Mouse (Mus musculus): ENCODE measurements at regions not wholly inside any gene's neighbourhood (a gene's known extent, or its start where the extent isn't known, plus 50 kb on each side); places are given as distances from the start of the nearest gene placed in this dataset.
"Not testable (repeated sequence)": the region's sequence is repeated elsewhere in the genome, so short reads cannot be mapped to it uniquely, and the experiment has no call there.

DNA sequence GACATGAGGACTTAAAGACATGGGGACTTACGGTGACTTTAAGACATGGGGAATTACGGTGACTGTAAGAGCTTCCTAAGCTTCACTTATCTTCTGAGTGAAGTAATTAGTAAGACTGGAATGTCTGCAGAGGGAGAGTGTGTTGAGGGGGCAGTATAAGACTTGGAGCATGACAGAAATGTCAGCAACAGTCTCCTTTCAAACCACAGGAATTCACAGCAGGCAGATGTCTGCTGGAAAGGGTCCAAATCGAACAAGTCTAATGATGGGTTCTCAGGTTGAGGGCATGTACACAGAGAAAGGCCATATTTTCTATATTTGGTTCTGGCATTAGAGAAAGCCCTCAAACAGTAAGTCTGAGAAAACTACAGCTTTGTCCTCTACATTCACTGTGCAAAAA, 705.2 kb downstream of the Rapgef2 start:
- Histone ChIP-seq H3K4me1 (ENCODE audit: control insufficient read depth, insufficient read depth) (no peaks in the 10 kb centered on the region), H3K4me2 (ENCODE audit: low read depth, low read length) (no peak overlapping the region), H3K36me3 (replicated peaks; ENCODE audit: control insufficient read depth, insufficient read depth, low read length) (no peaks in the 10 kb centered on the region), H3K27ac (ENCODE audit: low read depth) (no peak overlapping the region), H3K9me3 (replicated peaks; ENCODE audit: control insufficient read depth, low read length) (no peaks in the 10 kb centered on the region), H3K9ac (replicated peaks; ENCODE audit: low read depth, low read length) (no peak overlapping the region), H3K27me3 (ENCODE audit: control insufficient read depth, insufficient read depth, low read length) (no peaks in the 10 kb centered on the region), H3K4me3 (ENCODE audit: low read depth, low read length) (no peak overlapping the region)
- TF ChIP-seq EP300 (IDR thresholded peaks at IDR 0.05; ENCODE audit: low read depth) (no peak), CTCF (IDR thresholded peaks at IDR 0.05; ENCODE audit: low read depth) (no peak)
- WGBS = 21% methylated on average over 3 of the region's 3 CpGs
- DNase-seq (ENCODE audit: low spot score) = no peak
- no peak for ATAC-seq (ENCODE audit: insufficient read depth, low read depth)

DNA sequence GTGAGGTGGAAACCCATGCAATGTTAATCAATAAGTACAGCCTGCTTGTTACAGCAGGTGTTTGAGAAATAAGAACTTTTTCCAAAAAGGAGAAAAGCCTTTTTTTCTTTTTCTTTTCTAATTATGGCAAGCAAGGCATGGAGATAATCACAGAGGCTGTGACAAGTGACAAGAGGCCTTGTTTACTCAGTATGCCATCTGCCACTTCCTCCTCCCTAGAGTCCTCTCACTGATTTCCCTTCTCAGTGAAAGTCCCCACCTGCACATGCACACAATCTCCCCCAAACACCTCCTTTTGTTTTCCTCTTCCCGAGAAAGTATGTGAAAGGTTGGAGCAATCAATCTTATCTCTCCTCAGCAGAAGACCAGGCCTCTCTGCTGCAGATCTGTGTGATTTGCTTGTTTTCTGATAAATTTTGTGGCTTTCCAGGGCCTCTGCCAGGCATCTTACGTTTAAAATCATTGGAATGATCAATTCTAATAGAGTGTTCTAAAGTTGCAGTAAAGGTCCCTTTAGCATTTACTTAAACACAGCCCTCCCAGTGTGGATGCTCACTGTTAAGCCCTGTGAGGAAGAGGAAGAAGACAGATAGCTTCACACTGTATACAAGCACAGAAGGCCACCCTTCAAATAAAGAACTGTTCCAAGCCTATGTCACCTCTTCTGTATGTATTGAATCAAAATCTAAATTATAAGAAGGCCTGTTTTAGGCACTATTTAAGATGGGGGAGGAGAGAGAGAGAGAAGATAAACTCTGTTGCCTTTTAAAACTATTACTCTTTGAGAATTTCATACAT, 710.5 kb downstream of the Rapgef2 start:
- DNase-seq (ENCODE audit: low spot score) = no peak
- no peak overlapping the region for H3K4me2 ChIP-seq (ENCODE audit: low read depth, low read length)
- TF ChIP-seq EP300 (IDR thresholded peaks at IDR 0.05; ENCODE audit: low read depth) = no peak
- no peak for TF ChIP-seq CTCF (IDR thresholded peaks at IDR 0.05; ENCODE audit: low read depth)
- H3K27me3 ChIP-seq (ENCODE audit: control insufficient read depth, insufficient read depth, low read length) = no peaks in the 10 kb centered on the region
- 20% methylated on average over 2 of the region's 2 CpGs for WGBS
- ATAC-seq (ENCODE audit: insufficient read depth, low read depth) = no peak
- H3K27ac ChIP-seq (ENCODE audit: low read depth) = no peak overlapping the region
- no peaks in the 10 kb centered on the region for H3K36me3 ChIP-seq (replicated peaks; ENCODE audit: control insufficient read depth, insufficient read depth, low read length)
- no peak overlapping the region for H3K4me3 ChIP-seq (ENCODE audit: low read depth, low read length)
- H3K9me3 ChIP-seq (replicated peaks; ENCODE audit: control insufficient read depth, low read length) = no peaks in the 10 kb centered on the region
- H3K4me1 ChIP-seq (ENCODE audit: control insufficient read depth, insufficient read depth) = no peaks in the 10 kb centered on the region
- H3K9ac ChIP-seq (replicated peaks; ENCODE audit: low read depth, low read length) = no peak overlapping the region

- ATAC-seq (ENCODE audit: insufficient read depth, low read depth) (no peak), DNase-seq (ENCODE audit: low spot score) (no peak)
- no peaks in the 10 kb centered on the region for H3K4me1 ChIP-seq (ENCODE audit: control insufficient read depth, insufficient read depth)
- TF ChIP-seq EP300 (IDR thresholded peaks at IDR 0.05; ENCODE audit: low read depth) (no peak), CTCF (IDR thresholded peaks at IDR 0.05; ENCODE audit: low read depth) (no peak)
- no peak overlapping the region for H3K4me2 ChIP-seq (ENCODE audit: low read depth, low read length)
- H3K9me3 ChIP-seq (replicated peaks; ENCODE audit: control insufficient read depth, low read length) = no peaks in the 10 kb centered on the region
- H3K27me3 ChIP-seq (ENCODE audit: control insufficient read depth, insufficient read depth, low read length) = no peaks in the 10 kb centered on the region
- H3K9ac ChIP-seq (replicated peaks; ENCODE audit: low read depth, low read length) = no peak overlapping the region
- WGBS = 68% methylated on average over 3 of the region's 3 CpGs
- H3K36me3 ChIP-seq (replicated peaks; ENCODE audit: control insufficient read depth, insufficient read depth, low read length) = no peaks in the 10 kb centered on the region
- no peak overlapping the region for H3K4me3 ChIP-seq (ENCODE audit: low read depth, low read length)
- H3K27ac ChIP-seq (ENCODE audit: low read depth) = no peak overlapping the region
Measured at GRCm38 (mm10) chr3:78574807-78575206, 711.5 kb downstream of the Rapgef2 start.

- no peak for DNase-seq (ENCODE audit: low spot score)
Measured at GRCm38 (mm10) chr3:78573299-78573698, 713.0 kb downstream of the Rapgef2 start.

DNA sequence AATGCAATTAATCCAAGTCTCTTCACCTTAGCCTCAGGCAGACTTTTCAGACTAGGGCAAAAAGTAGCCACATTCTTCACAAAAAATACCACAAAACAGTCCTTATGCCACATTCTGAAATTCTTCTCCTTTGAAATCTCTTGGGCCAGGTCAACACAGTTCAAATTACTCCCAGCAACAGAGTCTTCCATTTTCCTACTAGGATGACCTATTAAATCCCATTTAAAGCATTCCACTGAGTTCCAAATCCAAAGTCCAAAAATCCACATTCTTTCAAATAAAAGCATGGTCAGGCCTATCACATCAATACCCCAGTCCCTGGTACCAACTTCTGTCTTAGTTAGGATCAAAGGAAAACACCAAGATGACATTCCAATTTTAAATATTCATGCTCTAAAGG, 721.4 kb downstream of the Rapgef2 start:
- not testable (repeated sequence) for H3K27ac ChIP-seq (ENCODE audit: low read depth); H3K9me3 ChIP-seq (replicated peaks; ENCODE audit: control insufficient read depth, low read length); H3K4me2 ChIP-seq (ENCODE audit: low read depth, low read length); H3K36me3 ChIP-seq (replicated peaks; ENCODE audit: control insufficient read depth, insufficient read depth, low read length); DNase-seq (ENCODE audit: low spot score); H3K27me3 ChIP-seq (ENCODE audit: control insufficient read depth, insufficient read depth, low read length); ATAC-seq (ENCODE audit: insufficient read depth, low read depth); H3K9ac ChIP-seq (replicated peaks; ENCODE audit: low read depth, low read length); H3K4me1 ChIP-seq (ENCODE audit: control insufficient read depth, insufficient read depth); H3K4me3 ChIP-seq (ENCODE audit: low read depth, low read length)

More at GRCm38 (mm10) chr3:78573299-78573698, 713.0 kb downstream of the Rapgef2 start:
- Histone ChIP-seq H3K9me3 (replicated peaks; ENCODE audit: control insufficient read depth, low read length) (no peaks in the 10 kb centered on the region), H3K36me3 (replicated peaks; ENCODE audit: control insufficient read depth, insufficient read depth, low read length) (no peaks in the 10 kb centered on the region), H3K27me3 (ENCODE audit: control insufficient read depth, insufficient read depth, low read length) (no peaks in the 10 kb centered on the region), H3K4me1 (ENCODE audit: control insufficient read depth, insufficient read depth) (no peaks in the 10 kb centered on the region), H3K9ac (replicated peaks; ENCODE audit: low read depth, low read length) (no peak overlapping the region), H3K27ac (ENCODE audit: low read depth) (no peak overlapping the region), H3K4me2 (ENCODE audit: low read depth, low read length) (no peak overlapping the region), H3K4me3 (ENCODE audit: low read depth, low read length) (no peak overlapping the region)
- TF ChIP-seq EP300 (IDR thresholded peaks at IDR 0.05; ENCODE audit: low read depth) = no peak
- TF ChIP-seq CTCF (IDR thresholded peaks at IDR 0.05; ENCODE audit: low read depth) = no peak
- WGBS = 72% methylated on average over 6 of the region's 6 CpGs
- no peak for ATAC-seq (ENCODE audit: insufficient read depth, low read depth)
